Mouse (Mus musculus) liver, adult 2 months (tissue): Measurements from ENCODE around the gene Tmed10.

Experiments used
- CTCF ChIP-seq: fragments of 200-500 bp; IDR thresholded peaks from 2 replicates; pipeline ENCODE4 v1.5.1; 2011; ENCODE audit warnings: low read depth, low read length, control low read depth
- POLR2A ChIP-seq: fragments of 200-500 bp; IDR thresholded peaks from 2 replicates; pipeline ENCODE4 v1.6.1; 2011; ENCODE audit warnings: low read length, control low read depth; ENCODE audit not compliant: insufficient read depth; ENCODE audit errors: extremely low read depth

DNA sequence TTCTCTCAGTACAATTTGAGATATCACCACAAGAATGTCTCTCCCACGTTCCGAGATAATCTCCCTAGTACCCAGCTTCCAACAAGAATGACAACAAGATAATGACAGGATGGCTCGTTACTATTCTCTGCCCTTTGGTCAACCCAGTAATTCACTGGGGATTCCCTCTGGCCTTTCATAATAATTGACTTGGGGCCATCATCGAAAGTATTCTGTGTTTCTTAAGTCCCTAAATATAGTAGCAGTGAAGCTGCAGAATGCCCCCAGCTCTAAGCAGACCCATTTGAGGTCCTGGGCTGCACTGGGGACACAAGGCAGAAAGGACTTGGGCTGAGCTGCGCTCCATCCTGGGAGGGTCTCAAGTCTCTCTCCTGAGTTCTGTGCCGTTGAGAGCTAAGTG, 82.4 kb downstream of the Tmed10 start:
- no peak for TF ChIP-seq CTCF
- no peak for TF ChIP-seq POLR2A
